Mouse (Mus musculus) CH12F3 (cell line): ENCODE results near the gene Stac.

Experiments
- in situ Hi-C: fragments of 300-500 bp; cut with MboI; formaldehyde crosslinking; loops from 2 replicates; pipeline ENCODE4 v1.14.3; 2020; ENCODE audit warnings: low sequenced_read_pairs

The Stac gene

DNA sequence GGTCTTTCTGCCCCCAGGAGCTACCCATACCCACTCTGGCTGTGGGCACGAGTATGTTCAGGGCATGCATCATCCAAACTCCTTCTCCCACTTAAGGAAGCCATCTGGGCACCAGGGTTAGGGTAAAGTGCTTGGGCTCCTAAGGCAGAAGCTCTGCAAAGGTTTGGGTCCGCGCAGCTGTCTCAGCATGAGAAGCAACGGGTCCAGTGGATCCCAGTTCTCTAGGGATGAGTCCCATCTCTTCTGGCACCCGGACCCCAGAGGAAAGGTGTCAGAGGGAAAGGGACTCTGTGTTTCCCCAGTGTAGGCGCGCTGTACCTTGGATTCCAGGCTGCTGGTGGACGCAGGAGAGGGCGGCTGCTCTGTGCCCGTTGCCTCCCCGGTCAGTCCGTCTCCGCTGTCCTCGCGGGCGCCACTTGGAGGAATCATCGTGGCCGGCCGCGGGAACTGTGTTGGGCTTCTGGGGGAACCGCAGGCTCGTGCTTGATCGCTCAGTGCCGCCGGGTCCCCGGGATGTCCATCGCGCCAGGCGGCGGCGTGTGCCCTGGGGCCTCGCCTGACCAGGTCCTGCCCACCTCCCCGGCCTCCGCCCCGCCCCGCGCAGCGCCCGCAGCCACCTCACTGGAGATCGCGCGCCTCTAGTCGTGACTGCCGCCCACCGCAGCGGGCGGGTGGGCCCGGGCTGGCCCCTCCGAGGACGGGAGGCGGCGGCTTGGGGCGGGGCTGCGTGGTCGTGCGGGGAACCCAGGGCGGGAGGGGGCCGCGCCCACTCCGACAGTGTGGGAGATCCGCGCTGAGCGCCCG is at the start of gene Stac:
Stac (minus strand) TSS at position 669 of the 804 bp plus-strand sequence.
- in situ Hi-C loops: no loop called here

DNA sequence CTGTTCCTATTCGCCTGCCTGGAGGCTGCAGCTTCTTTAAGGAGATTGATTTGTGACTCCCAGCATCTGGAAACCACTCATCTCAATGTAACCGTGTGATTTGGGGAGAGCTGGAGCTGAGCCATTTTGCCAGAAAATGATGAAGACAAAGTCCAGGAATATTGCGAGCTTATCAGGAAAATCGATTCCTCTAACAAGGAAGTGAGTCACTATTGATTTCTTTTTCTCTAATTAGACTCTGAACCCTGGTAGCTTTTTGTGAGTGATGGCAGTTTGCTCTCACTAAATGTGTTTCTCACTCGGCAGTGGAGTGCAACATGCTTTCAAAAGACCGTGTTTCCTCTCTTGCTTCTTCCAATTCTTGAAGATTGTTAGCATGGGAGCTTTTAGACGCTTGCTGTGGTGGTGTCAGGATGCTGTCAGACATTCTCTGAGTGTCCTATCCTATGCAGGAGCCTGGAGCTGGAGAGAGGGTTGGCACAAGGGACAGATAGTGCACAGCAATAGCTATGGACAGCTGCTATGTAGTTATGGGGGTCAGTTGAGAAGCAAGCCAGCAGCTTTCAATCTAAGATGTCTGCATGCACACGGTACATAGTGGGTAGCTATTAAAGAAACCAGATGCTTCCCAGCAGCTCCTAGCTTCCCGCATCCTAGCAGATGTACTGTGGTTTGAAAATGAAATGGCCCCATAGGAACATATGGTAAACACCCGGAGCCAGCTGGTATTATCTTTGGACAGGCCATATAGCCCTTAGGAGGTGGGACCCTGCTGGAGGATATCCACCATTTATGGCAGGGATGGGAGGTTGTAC is 49.5 kb upstream of the Stac start:
- in situ Hi-C loops: no loop called here

DNA sequence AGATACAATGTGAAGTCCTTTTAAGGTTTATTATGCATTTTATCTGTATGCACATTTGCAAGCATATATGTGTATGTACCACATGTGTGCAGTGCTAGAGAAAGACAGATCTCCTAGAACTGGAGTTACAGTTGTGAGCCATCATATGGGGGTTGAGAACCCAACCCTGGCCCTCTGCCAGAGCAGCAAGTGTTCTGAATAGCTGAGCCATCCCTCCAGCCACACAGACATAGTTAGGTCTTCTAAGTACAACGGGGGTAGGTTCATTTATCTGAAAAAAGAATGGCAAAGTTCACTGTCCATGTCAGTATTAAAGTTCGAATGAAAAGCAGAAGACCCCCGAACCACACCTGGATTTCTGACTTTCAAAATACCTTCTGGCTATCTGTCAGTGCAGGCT is 48.9 kb upstream of the Stac start:
- in situ Hi-C loops: no loop called here

DNA sequence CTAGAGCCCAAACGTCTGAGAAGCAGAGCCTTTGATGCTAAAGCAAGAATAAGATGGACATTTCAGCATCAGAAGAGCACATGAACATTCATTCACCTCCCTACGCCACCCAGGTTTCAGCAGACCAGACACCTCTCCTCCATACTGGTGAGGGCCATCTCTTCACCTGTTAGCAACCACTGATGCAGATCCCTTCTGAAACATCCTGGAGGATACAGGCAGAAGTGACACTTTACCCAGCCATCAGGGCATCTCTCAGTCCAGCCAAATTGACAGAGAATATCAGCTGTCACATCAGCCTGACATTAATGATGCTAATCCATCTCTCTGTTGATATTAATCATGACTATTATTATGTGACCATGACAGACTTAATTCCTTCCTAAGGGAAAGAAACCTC is 47.6 kb upstream of the Stac start:
- in situ Hi-C loops: no loop called here

DNA sequence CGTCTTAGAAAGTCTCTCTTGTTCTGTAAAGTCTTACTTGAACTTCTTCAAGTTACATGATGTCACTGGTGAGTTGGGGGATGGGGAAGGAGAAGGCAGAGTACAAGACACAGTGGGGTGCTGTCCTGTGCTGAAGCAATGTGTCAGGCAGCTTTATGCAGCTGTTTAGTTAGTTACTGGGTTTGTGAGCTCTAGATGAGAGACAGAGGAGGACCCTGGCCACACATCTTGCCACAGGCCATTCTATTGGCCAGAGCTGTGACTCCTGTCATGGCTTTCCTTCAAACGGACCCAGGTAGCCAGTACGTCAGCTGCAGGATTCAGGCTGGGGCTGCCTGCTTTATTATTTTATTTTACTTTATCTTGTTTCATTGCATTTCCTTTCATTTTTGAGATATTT is 45.8 kb upstream of the Stac start:
- in situ Hi-C loops: no loop called here

DNA sequence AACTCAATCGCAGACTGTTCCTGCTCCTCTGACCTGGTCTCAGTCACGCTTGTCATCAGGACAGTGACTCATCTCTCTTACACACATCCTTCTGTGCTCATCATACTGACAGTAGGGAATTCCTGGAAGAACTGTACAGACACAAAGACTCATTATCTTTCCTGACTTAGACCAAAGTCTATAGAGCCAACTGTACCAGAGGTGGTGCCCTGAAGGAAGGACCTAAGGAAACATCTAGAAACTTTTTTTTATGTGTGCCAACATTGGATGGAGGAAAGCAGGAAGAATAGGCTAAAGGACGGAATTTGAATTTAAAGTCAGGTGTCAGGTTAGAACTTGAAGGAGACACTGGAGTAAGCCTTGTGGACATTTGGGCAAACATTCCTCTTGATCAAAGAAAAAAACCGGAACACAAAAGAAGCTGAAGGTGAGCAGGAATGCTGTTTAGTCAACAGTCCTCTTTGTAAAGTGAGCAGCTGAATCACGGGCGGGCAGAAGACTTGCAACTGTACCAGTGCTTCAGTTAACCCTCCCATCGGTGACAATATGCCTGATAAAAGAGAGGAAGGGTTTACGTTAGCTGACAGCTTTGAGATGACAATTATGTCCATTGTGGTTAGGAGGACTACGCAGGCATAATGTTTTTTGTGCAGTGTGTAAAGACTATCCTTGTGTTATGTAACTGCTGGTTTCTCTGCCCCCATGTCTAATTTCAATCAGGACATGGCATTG is 42.0 kb upstream of the Stac start:
- in situ Hi-C loops: no loop called here

DNA sequence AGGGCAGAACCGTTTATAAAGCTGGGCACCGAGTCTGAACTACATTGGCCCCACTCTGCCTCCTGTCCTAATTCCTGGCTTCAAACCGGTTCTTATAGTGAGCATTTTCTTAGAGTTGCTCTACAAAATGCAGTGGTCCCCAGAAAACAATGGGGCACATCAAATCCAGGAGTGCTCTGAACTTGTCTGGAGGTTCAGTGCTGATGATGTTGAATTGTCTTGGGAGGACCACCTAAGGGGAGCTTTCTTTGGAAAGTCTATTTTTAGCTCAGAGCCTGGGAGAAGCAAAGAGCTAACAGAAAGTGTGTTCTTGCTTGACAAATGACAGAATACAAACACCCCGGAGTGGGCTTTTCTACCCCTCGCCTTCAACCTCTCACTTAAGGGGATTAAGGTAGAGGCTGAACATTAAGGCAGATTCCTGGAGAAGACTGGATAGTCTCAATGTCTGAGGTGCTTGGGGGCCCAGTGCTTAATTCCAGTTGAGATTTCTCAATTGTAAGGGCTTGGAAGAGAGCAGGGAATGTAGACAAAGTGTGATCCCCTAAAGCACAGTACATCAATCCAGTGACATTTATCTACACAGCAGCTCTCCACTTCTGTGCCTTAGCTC is 34.9 kb upstream of the Stac start:
- in situ Hi-C loops: no loop called here

DNA sequence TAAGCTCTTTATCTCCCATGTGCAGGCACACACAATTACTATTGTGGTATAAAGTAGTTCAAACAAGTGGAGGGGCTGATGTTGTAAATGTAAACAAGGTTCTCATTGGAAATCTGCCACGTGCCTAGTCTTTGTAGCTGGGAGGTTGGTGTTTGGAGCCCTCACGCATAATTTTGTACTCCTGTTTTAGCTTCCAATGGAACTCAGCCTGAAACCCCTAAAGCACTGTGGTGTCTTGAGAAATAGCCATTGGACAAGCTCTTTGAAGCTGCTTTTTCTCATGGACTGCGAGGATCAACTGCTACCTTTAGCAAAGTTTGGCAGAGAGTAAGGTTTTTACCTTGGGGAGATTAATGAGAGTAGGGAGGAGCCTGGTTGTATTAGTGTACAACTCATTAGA is 24.3 kb upstream of the Stac start:
- in situ Hi-C loops: no loop called here

DNA sequence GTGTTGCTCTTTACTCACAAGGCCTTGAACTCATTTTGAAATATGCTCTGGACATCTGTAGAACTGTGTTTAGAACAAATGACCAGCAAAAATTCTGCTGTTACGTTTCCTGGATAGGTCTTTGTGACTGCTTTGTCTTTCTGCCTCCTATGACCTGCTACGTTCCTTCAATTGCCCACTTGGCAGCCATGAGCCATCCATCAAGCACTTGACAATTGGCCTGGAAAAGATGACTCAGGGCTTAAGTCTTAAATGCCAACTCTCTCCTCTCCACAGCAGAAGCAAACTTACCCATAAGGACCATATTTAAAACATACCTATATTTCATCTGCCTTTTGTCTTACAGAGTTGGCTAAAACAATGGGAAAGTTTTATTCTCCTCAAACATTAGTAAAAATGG is 10.0 kb upstream of the Stac start:
- in situ Hi-C loops: no loop called here

DNA sequence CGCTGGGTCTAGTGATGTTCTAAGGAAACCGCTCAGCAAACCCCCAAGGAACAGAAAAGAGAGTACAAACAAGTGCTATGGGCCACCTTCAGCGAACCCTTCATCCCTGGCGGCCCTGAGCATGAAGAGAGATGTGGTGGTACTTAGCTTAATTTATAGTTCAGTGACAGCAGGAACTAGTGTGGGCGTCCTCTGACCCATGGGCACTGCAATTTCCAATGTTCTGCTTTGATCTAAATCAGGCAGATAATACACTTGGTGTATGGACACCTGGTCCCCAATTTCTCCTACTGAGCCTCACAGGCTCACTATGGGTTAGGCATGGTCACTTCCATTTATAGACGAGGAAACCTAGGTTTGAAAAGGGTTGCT is 322 bp upstream of the Stac start:
- in situ Hi-C loops: no loop called here

DNA sequence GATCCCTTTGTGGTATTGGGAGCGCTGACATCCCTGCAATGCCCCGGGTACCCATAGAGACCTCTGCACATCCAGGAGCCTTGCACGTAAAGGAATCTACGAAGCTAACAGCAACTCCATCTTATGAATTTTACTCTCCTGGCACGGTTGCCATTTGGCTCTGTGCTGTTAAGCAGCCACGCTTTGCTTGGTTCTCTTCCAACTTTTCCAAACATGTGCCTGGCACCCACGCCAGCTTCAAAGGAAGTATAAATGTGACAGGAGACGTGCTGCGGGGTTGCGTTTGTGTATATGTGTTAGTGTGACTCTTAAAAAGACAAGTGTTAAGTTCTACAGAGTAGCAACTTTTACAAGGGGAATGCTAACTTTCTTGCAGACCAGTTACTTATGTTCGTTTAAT is 1.0 kb downstream of the Stac start:
- in situ Hi-C loops: no loop called here

DNA sequence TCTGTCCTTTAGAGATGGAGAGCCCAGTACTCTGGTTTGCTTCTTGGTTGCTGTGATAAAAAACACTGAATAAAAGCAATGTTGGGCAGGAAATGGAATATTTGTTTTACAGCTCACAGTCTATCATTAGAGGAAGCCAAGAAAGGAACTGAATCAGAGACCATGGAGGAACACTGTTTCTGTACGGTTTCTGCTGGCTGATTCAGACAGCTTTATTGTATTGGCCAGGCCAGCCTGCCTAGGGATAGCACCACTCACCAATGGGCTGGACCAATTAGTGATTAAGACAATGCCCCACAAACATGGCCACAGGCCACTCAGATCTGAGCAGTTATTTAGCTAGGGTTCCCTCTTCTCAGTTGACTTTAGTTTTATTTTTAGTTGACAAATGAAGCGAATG is 6.0 kb downstream of the Stac start:
- in situ Hi-C loops: no loop called here

DNA sequence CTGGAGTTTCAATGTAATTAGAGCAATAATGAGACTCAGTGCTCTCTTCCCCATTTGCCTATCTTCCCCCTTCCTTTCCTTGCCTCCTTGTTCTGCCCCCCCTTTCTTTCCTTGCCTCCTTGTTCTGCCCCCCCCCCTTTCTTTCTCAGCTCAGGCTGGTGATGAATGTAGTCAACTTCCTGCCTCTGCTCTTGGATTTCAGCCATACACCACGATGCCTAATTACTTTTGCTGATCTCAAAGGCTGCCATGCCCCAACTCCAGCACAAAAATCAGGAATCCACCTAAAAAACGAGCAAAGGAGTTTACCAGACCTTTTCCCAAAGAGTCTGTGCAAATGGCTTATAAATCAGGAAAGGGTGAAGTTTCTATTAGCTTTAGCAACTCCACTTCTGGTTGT is 10.6 kb downstream of the Stac start:
- in situ Hi-C loops: no loop called here

DNA sequence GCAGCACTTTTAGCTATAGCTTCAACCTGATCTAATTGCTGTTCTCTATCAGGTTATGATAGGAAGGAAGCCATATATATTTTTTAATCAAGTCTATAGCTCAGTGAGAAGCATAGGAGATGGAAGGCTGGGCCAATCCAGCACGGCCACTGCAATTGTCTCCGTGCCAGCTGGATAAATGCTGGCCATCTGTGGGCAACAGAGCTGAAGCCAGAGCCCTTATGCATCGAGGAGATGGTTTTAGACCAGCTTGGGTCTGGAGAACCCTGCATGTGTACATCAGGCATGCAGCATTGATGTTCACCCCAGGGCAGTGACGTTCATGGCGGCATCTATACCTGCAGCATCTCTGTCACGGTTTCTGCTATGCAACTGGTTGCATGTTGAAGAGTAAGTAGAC is 20.3 kb downstream of the Stac start:
- in situ Hi-C loops: no loop called here

DNA sequence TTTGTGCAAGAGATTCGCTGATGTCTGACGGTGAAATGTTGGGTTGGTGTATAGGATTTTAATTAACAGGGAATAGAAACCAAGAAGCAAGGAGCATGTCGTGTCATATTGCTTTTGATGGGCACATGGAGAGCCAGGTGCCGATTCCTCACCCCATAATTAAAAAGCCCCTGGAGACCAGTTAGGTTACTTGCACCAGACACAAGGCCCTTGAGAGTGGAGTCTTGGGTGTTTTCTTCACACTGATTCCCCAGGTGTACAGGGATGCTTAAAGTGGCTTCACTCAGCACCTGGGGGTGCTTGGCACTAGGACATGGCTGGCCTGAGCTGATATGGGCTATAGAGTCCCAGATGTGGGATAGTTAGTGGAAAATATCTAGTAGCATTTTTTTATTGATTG is 35.1 kb downstream of the Stac start:
- in situ Hi-C loops: no loop called here

DNA sequence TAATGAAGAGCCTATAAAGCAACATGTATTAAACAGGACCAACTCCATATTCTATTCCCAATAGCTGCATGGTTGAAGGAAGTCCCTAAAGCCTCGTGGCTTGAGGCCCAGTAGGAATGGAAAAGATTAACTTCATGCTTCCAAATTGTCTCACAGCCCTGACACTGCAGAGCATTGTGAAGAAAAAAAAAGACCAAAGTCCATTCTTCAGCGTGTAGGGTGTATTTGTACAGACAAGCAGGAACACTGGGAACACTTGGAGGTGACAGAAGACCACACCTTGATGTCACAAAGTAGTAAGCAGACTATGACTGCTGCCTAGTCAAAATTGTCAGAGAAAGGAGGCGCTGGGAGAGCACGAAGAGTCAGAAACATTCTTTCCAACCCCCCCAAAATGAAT is 45.9 kb downstream of the Stac start:
- in situ Hi-C loops: no loop called here

DNA sequence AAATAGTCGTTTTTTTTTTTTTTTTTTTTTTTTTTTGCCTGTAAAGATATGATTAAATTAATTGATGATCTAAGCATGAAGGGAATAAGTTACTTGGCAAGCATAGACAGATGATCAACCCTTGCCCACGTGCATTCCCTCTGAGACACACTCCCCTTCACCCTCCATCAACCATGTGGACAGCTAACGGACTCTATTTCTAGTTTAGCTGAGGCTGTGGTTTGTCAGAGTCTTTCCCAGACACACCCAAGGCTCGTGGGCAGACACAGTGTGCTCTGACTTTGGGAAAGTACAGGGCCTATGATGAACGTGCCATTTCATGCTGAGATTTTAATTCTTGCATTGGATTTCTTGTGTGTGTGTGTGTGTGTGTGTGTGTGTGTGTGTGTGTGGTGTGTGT is 46.8 kb downstream of the Stac start:
- in situ Hi-C loops: no loop called here

DNA sequence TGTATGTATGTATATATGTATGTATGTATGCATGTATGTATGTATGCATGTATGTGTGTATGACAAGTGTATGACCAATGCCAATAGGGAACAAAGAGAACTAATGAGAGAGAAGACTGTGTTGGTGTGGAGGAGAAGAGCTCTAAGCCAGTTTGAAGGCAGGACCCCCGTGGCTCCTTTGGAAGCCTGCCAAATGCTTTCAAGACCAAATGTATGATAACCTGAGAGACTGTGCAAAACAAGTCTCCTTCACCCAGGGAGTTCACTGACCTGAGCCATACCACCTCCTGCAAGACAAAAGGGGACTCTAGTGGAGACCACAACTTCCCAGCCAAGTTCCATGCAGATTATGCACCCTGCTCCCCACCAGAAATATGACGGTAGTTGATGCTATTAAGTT is 52.5 kb downstream of the Stac start:
- in situ Hi-C loops: no loop called here

DNA sequence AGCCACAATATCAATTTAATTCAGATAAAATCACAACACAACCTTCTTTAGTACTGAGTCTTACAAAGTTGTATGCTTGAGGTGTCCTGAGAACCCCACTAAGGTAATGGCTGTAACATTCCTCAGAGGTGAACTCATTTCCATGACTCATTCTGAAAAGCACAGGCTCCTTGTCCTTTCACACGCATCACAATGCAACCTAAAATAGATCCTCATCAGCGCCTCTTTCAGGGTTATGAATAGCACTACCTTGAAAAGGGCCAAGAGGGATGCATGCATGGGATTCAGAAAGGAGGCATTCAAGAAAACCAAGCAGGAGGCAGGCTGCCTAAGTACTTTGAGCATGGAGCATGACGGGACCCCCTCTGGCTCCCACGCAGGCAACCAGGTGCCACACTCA is 57.3 kb downstream of the Stac start:
- in situ Hi-C loops: no loop called here

DNA sequence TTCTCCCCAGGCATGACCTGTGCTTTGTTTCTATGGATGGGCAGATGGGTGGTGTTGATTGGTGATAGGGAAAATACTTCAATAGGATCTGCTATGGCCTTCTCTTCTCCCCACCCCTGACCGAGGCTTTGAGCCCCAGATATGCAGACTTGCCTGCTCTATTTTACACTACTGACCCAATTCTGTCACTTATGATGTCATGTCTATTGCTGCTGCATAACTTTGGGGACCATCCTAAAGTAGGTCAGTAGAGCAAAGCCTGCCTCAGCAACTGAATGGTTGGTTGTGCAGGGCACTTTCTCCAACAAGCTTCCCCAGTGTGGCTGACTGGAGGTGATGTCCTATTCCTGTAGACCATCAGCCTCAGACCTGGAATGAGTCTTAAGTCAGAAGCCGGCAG is 69.0 kb downstream of the Stac start:
- in situ Hi-C loops: no loop called here

DNA sequence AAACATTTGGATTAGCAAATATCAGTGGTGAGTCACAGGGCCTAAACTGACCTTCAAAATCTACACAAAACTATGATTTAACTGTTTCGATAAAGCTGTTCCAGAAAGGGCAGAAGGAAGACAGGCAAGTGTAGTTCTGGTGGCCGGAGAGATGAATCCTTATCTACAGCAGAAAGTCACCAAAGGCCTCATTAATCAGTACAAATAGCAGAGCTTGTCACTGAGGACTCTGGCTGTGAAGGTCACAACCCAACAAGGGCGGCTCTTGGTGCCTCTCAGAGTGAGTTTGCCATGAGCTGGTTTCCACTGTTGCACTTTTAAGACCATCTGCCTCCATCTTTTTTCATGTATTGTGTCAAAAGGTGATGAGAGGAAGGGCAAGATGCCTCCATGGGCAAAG is 78.8 kb downstream of the Stac start:
- in situ Hi-C loops: no loop called here
